Mouse (Mus musculus): ENCODE measurements around the gene Thnsl2.

The Thnsl2 gene

GRCm38 (mm10) chr6:71143894-71144455 lies at the start of gene Thnsl2:
Gene Thnsl2 (minus strand): TSS chr6:71144439.
- DNase-seq (ENCODE audit: low spot score in 2 of 2) = peak; percentile 47 to 68

GRCm38 (mm10) chr6:71193151-71193740 lies 49.0 kb upstream of the Thnsl2 start:
- DNase-seq (ENCODE audit: low spot score in 2 of 2) = no peak

- DNase-seq (ENCODE audit: low spot score in 2 of 2) = no peak
These were observed 46.3 kb upstream of the Thnsl2 start for GRCm38 (mm10) chr6:71190501-71190900.

GRCm38 (mm10) chr6:71189578-71189977 lies 45.3 kb upstream of the Thnsl2 start:
- DNase-seq (ENCODE audit: low spot score in 2 of 2) = no peak

GRCm38 (mm10) chr6:71184941-71185604 lies 40.8 kb upstream of the Thnsl2 start:
- DNase-seq (ENCODE audit: low spot score in 2 of 2) = no peak

- DNase-seq (ENCODE audit: low spot score in 2 of 2) = no peak
These were observed 36.4 kb upstream of the Thnsl2 start for GRCm38 (mm10) chr6:71180596-71180995.

- no peak for DNase-seq (ENCODE audit: low spot score in 2 of 2)
These were observed 28.8 kb upstream of the Thnsl2 start for GRCm38 (mm10) chr6:71172812-71173580.

- peak in 1 of 2 experiments; percentile 55 for DNase-seq (ENCODE audit: low spot score in 2 of 2)
These were observed 22.4 kb upstream of the Thnsl2 start for GRCm38 (mm10) chr6:71166551-71167169.

GRCm38 (mm10) chr6:71164394-71164793 lies 20.2 kb upstream of the Thnsl2 start:
- peak; percentile 50 to 61 for DNase-seq (ENCODE audit: low spot score in 2 of 2)

GRCm38 (mm10) chr6:71162269-71162668 lies 18.0 kb upstream of the Thnsl2 start:
- peak in 1 of 2 experiments; percentile 51 for DNase-seq (ENCODE audit: low spot score in 2 of 2)

GRCm38 (mm10) chr6:71161290-71161689 lies 17.1 kb upstream of the Thnsl2 start:
- no peak for DNase-seq (ENCODE audit: low spot score in 2 of 2)

- DNase-seq (ENCODE audit: low spot score in 2 of 2) = peak in 1 of 2 experiments; percentile 52
These were observed 12.6 kb upstream of the Thnsl2 start for GRCm38 (mm10) chr6:71156674-71157326.

- peak; percentile 59 to 65 for DNase-seq (ENCODE audit: low spot score in 2 of 2)
These were observed 10.6 kb upstream of the Thnsl2 start for GRCm38 (mm10) chr6:71154861-71155260.

GRCm38 (mm10) chr6:71153486-71153885 lies 9.2 kb upstream of the Thnsl2 start:
- DNase-seq (ENCODE audit: low spot score in 2 of 2) = no peak

- no peak for DNase-seq (ENCODE audit: low spot score in 2 of 2)
These were observed 6.9 kb upstream of the Thnsl2 start for GRCm38 (mm10) chr6:71151098-71151497.

GRCm38 (mm10) chr6:71149534-71149933 lies 5.3 kb upstream of the Thnsl2 start:
- DNase-seq (ENCODE audit: low spot score in 2 of 2) = peak; percentile 59 to 75

- DNase-seq (ENCODE audit: low spot score in 2 of 2) = no peak
These were observed 4.1 kb upstream of the Thnsl2 start for GRCm38 (mm10) chr6:71148336-71148735.

- no peak for DNase-seq (ENCODE audit: low spot score in 2 of 2)
These were observed 1.2 kb upstream of the Thnsl2 start for GRCm38 (mm10) chr6:71145288-71145989.

- DNase-seq (ENCODE audit: low spot score in 2 of 2) = no peak
These were observed 915 bp downstream of the Thnsl2 start for GRCm38 (mm10) chr6:71143154-71143893.

- no peak for DNase-seq (ENCODE audit: low spot score in 2 of 2)
These were observed 9.2 kb downstream of the Thnsl2 start for GRCm38 (mm10) chr6:71135031-71135430.
